Mouse (Mus musculus): ENCODE data around the gene Myl6b. TPM values are rescaled to one million over a fixed set of nuclear protein-coding genes. Genes with fewer than 3 reads are reported as not detected.
"Not testable (repeated sequence)": the region's sequence is repeated elsewhere in the genome, so short reads cannot be mapped to it uniquely, and the experiment has no call there.

Gene Myl6b
- polyA plus RNA-seq, 1 experiment from 2014 or later = 4.7 TPM

- no peak overlapping the region for H3K27ac ChIP-seq (replicated peaks)
- no peak overlapping the region for H3K9ac ChIP-seq (replicated peaks)
- no peak for ATAC-seq (replicated peaks)
- no peaks in the 10 kb centered on the region for H3K27me3 ChIP-seq
- H3K36me3 ChIP-seq = no peaks in the 10 kb centered on the region
- H3K4me1 ChIP-seq = peaks cover 34% of the 10 kb centered on the region
- WGBS = 45% methylated on average over 6 of the region's 6 CpGs
- H3K4me2 ChIP-seq (replicated peaks) = no peak overlapping the region
- no peaks in the 10 kb centered on the region for H3K9me3 ChIP-seq
- H3K4me3 ChIP-seq = no peak overlapping the region
These were observed 1.2 kb downstream of the Myl6b start for GRCm38 (mm10) chr10:128497134-128497737.

GRCm38 (mm10) chr10:128496509-128497077 lies 1.9 kb downstream of the Myl6b start:
- 23% methylated on average over 6 of the region's 6 CpGs for WGBS
- peaks cover 41% of the 10 kb centered on the region for H3K4me1 ChIP-seq

GRCm38 (mm10) chr10:128495903-128496302 lies 2.6 kb downstream of the Myl6b start:
- no peak for ATAC-seq (replicated peaks)
- Histone ChIP-seq H3K4me3 (no peak overlapping the region), H3K27me3 (no peaks in the 10 kb centered on the region), H3K36me3 (0 out of 2 replicates have a peak, but pooled peaks cover 10% of the 10 kb centered on the region), H3K27ac (replicated peaks) (no peak overlapping the region), H3K9ac (replicated peaks) (no peak overlapping the region), H3K4me2 (replicated peaks) (no peak overlapping the region), H3K9me3 (no peaks in the 10 kb centered on the region), H3K4me1 (peaks cover 48% of the 10 kb centered on the region)
- WGBS = 77% methylated on average over 4 of the region's 4 CpGs

More at GRCm38 (mm10) chr10:128496509-128497077, 1.9 kb downstream of the Myl6b start:
- Histone ChIP-seq H3K36me3 (0 out of 2 replicates have a peak, but pooled peaks cover 3% of the 10 kb centered on the region), H3K27me3 (no peaks in the 10 kb centered on the region), H3K27ac (replicated peaks) (no peak overlapping the region), H3K9ac (replicated peaks) (no peak overlapping the region), H3K9me3 (no peaks in the 10 kb centered on the region), H3K4me3 (no peak overlapping the region), H3K4me2 (replicated peaks) (no peak overlapping the region)
- no peak for ATAC-seq (replicated peaks)

- Histone ChIP-seq H3K4me3 (peak overlapping the region; percentile 74; the same call in 1 of the 2 replicates), H3K36me3 (peaks cover 15% of the 10 kb centered on the region), H3K4me2 (replicated peaks) (no peak overlapping the region), H3K4me1 (peaks cover 50% of the 10 kb centered on the region), H3K9ac (replicated peaks) (no peak overlapping the region), H3K27ac (replicated peaks) (no peak overlapping the region), H3K9me3 (no peaks in the 10 kb centered on the region), H3K27me3 (no peaks in the 10 kb centered on the region)
- WGBS = 82% methylated on average over 2 of the region's 2 CpGs
- no peak for ATAC-seq (replicated peaks)
These were observed 3.2 kb downstream of the Myl6b start for GRCm38 (mm10) chr10:128495270-128495669.

- Histone ChIP-seq H3K9me3 (no peaks in the 10 kb centered on the region), H3K9ac (replicated peaks) (peak overlapping the region; percentile 60), H3K27me3 (no peaks in the 10 kb centered on the region), H3K4me3 (peak overlapping the region; percentile 74), H3K4me2 (replicated peaks) (peak overlapping the region; percentile 72), H3K27ac (replicated peaks) (peak overlapping the region; percentile 95), H3K36me3 (peaks cover 20% of the 10 kb centered on the region), H3K4me1 (peaks cover 50% of the 10 kb centered on the region)
- no peak for ATAC-seq (replicated peaks)
- WGBS = 61% methylated on average over 11 of the region's 11 CpGs
These were observed 3.7 kb downstream of the Myl6b start for GRCm38 (mm10) chr10:128494667-128495245.

- ATAC-seq (replicated peaks) = peak; percentile 92
- Histone ChIP-seq H3K9me3 (no peaks in the 10 kb centered on the region), H3K27ac (replicated peaks) (peak within 1 kb of the TSS; percentile 95), H3K4me1 (peaks cover 44% of the 10 kb centered on the region), H3K9ac (replicated peaks) (peak within 1 kb of the TSS; percentile 86), H3K27me3 (no peaks in the 10 kb centered on the region), H3K36me3 (peaks cover 26% of the 10 kb centered on the region), H3K4me2 (replicated peaks) (peak within 1 kb of the TSS; percentile 72), H3K4me3 (peak within 1 kb of the TSS; percentile 74)
- WGBS = under 1% methylated on average over 39 of the region's 45 CpGs
These were observed 4.5 kb downstream of the Myl6b start, which contains the start of gene Myl6 for GRCm38 (mm10) chr10:128493695-128494666. Gene Myl6, minus strand, starts transcription at chr10:128494145.

- under 1% methylated on average over 12 of the region's 12 CpGs for WGBS
- peaks cover 42% of the 10 kb centered on the region for H3K4me1 ChIP-seq
- H3K27ac ChIP-seq (replicated peaks) = peak overlapping the region; percentile 95
- peak overlapping the region; percentile 72 for H3K4me2 ChIP-seq (replicated peaks)
- peak overlapping the region; percentile 74 for H3K4me3 ChIP-seq
- peaks cover 33% of the 10 kb centered on the region for H3K36me3 ChIP-seq
- H3K9me3 ChIP-seq = no peaks in the 10 kb centered on the region
- H3K9ac ChIP-seq (replicated peaks) = peak overlapping the region; percentile 86
- no peaks in the 10 kb centered on the region for H3K27me3 ChIP-seq
- ATAC-seq (replicated peaks) = no peak; the same call in 1 of the 2 replicates
These were observed 5.2 kb downstream of the Myl6b start for GRCm38 (mm10) chr10:128493319-128493694.

- 0 out of 2 replicates have a peak, but pooled peaks have one; percentile 7 for ATAC-seq (replicated peaks)
- Histone ChIP-seq H3K4me1 (peaks cover 37% of the 10 kb centered on the region), H3K9me3 (no peaks in the 10 kb centered on the region), H3K4me3 (peak overlapping the region; percentile 74), H3K27ac (replicated peaks) (peak overlapping the region; percentile 95), H3K4me2 (replicated peaks) (peak overlapping the region; percentile 72), H3K27me3 (no peaks in the 10 kb centered on the region), H3K36me3 (peaks cover 39% of the 10 kb centered on the region), H3K9ac (replicated peaks) (peak overlapping the region; percentile 86)
- 31% methylated on average over 12 of the region's 12 CpGs for WGBS
These were observed 5.7 kb downstream of the Myl6b start for GRCm38 (mm10) chr10:128492633-128493311.

- 81% methylated on average over 8 of the region's 8 CpGs for WGBS
These were observed 6.4 kb downstream of the Myl6b start for GRCm38 (mm10) chr10:128492051-128492450.

GRCm38 (mm10) chr10:128491495-128491894 lies 7.0 kb downstream of the Myl6b start:
- no peaks in the 10 kb centered on the region for H3K27me3 ChIP-seq
- H3K4me3 ChIP-seq = no peak overlapping the region
- no peak for ATAC-seq (replicated peaks)
- H3K4me2 ChIP-seq (replicated peaks) = peak overlapping the region; percentile 72; the same call in 1 of the 2 replicates
- peaks cover 51% of the 10 kb centered on the region for H3K36me3 ChIP-seq
- H3K9me3 ChIP-seq = no peaks in the 10 kb centered on the region
- peaks cover 33% of the 10 kb centered on the region for H3K4me1 ChIP-seq
- H3K27ac ChIP-seq (replicated peaks) = peak overlapping the region; percentile 31; the same call in 1 of the 2 replicates
- WGBS = 77% methylated on average over 6 of the region's 6 CpGs
- 0 out of 2 replicates have a peak overlapping the region, but pooled peaks have one; percentile 1 for H3K9ac ChIP-seq (replicated peaks)

More at GRCm38 (mm10) chr10:128492051-128492450, 6.4 kb downstream of the Myl6b start:
- Histone ChIP-seq H3K4me1 (peaks cover 34% of the 10 kb centered on the region), H3K4me3 (peak overlapping the region; percentile 74), H3K4me2 (replicated peaks) (peak overlapping the region; percentile 72), H3K36me3 (peaks cover 46% of the 10 kb centered on the region), H3K9ac (replicated peaks) (peak overlapping the region; percentile 86; the same call in 1 of the 2 replicates)
- not testable (repeated sequence) for ATAC-seq (replicated peaks); H3K27ac ChIP-seq (replicated peaks); H3K27me3 ChIP-seq; H3K9me3 ChIP-seq

- ATAC-seq (replicated peaks) = no peak
- Histone ChIP-seq H3K4me3 (no peak overlapping the region), H3K27ac (replicated peaks) (peak overlapping the region; percentile 31; the same call in 1 of the 2 replicates), H3K4me1 (peaks cover 33% of the 10 kb centered on the region), H3K36me3 (peaks cover 57% of the 10 kb centered on the region), H3K9ac (replicated peaks) (no peak overlapping the region), H3K27me3 (no peaks in the 10 kb centered on the region), H3K9me3 (no peaks in the 10 kb centered on the region), H3K4me2 (replicated peaks) (no peak overlapping the region)
- 49% methylated on average over 5 of the region's 5 CpGs for WGBS
These were observed 7.6 kb downstream of the Myl6b start for GRCm38 (mm10) chr10:128490912-128491311.

All from forebrain, embryonic 15.5 days (tissue).